Mouse (Mus musculus) CD8-positive naive resting alpha-beta T cell, adult 2 months (primary cell): ENCODE measurements at regions not wholly inside any gene's neighbourhood (a gene's known extent, or its start where the extent isn't known, plus 50 kb on each side); places are given as distances from the start of the nearest gene placed in this dataset.

Experiments
- DNase-seq, 2 experiments: peaks; one replicate each; pipeline ENCODE4 v3.0.0; 2022; ENCODE audit warnings: low read depth in 2 of 2, low spot score in 2 of 2

- no peak for DNase-seq
Observed at GRCm38 (mm10) chr3:63551661-63552060, 68.0 kb upstream of the Gm34302 start.

GRCm38 (mm10) chr3:63542638-63543408 is 59.1 kb upstream of the Gm34302 start:
- DNase-seq: no peak

GRCm38 (mm10) chr3:63538881-63539280 is 55.2 kb upstream of the Gm34302 start:
- no peak for DNase-seq

GRCm38 (mm10) chr3:63534141-63534540 is 50.5 kb upstream of the Gm34302 start:
- no peak for DNase-seq
